Mouse (Mus musculus) heart, adult 18-20 months (tissue): ENCODE results near the gene Rfng. TPM values are rescaled to one million over a fixed set of nuclear protein-coding genes. Genes with fewer than 3 reads are reported as not detected.
A peak's percentile ranks its signal among the peaks of the same experiment; 100 is the strongest.
"Not testable (repeated sequence)": the region's sequence is repeated elsewhere in the genome, so short reads cannot be mapped to it uniquely, and the experiment has no call there.

Source experiments
- DNase-seq, 2 experiments: peaks; one replicate each; pipeline ENCODE4 v3.0.0; 2021 to 2022; ENCODE audit warnings: mixed read lengths in 1 of 2
- total RNA-seq, 2 experiments: library from RNA; stranded (reverse); gene quantifications; 2 replicates each; pipeline ENCODE4 v1.2.3; 2021

Gene Rfng
- total RNA-seq, 2 experiments from 2014 or later, result 11.4 to 11.5 TPM

GRCm38 (mm10) chr11:120817358-120817757, 33.4 kb upstream of the Rfng start:
- DNase-seq, result no peak

GRCm38 (mm10) chr11:120812068-120812467, 28.1 kb upstream of the Rfng start:
- no peak for DNase-seq

GRCm38 (mm10) chr11:120808010-120808409, 24.0 kb upstream of the Rfng start:
- DNase-seq, result no peak

GRCm38 (mm10) chr11:120805375-120806298, 21.6 kb upstream of the Rfng start:
- no peak for DNase-seq

- DNase-seq, result no peak
These were observed 20.8 kb upstream of the Rfng start for GRCm38 (mm10) chr11:120804769-120805168.

GRCm38 (mm10) chr11:120804274-120804673, 20.3 kb upstream of the Rfng start:
- DNase-seq, result no peak

- peak; percentile 92 to 95 for DNase-seq
These were observed 16.3 kb upstream of the Rfng start for GRCm38 (mm10) chr11:120800061-120800904.

- DNase-seq, result no peak
These were observed 15.4 kb upstream of the Rfng start for GRCm38 (mm10) chr11:120799316-120799890.

GRCm38 (mm10) chr11:120798244-120798643, 14.2 kb upstream of the Rfng start:
- no peak for DNase-seq

GRCm38 (mm10) chr11:120796614-120796946, 12.6 kb upstream of the Rfng start:
- no peak for DNase-seq

GRCm38 (mm10) chr11:120795756-120796613, 12.0 kb upstream of the Rfng start, which contains the start of gene Dus1l:
Dus1l (minus strand) TSS chr11:120796403.
- DNase-seq, result peak; percentile 96 to 99

- no peak for DNase-seq
These were observed 8.6 kb upstream of the Rfng start for GRCm38 (mm10) chr11:120792652-120793051.

- no peak for DNase-seq
These were observed 5.8 kb upstream of the Rfng start for GRCm38 (mm10) chr11:120789810-120790209.

- DNase-seq, result no peak
These were observed 5.3 kb upstream of the Rfng start for GRCm38 (mm10) chr11:120789355-120789754.

- not testable (repeated sequence) for DNase-seq
These were observed 4.5 kb upstream of the Rfng start for GRCm38 (mm10) chr11:120788460-120788859.

- DNase-seq, result no peak
These were observed 1.1 kb upstream of the Rfng start for GRCm38 (mm10) chr11:120785145-120785544.

- DNase-seq, result no peak
These were observed 462 bp downstream of the Rfng start for GRCm38 (mm10) chr11:120783426-120784063.

- DNase-seq, result not testable (repeated sequence)
These were observed 2.6 kb downstream of the Rfng start for GRCm38 (mm10) chr11:120781361-120781760.

- no peak for DNase-seq
These were observed 4.1 kb downstream of the Rfng start for GRCm38 (mm10) chr11:120779876-120780275.

GRCm38 (mm10) chr11:120777123-120777522, 6.9 kb downstream of the Rfng start:
- no peak for DNase-seq
